Mouse (Mus musculus) thymus, adult 2 months (tissue): ENCODE measurements around the gene Cited4. TPM values are rescaled to one million over a fixed set of nuclear protein-coding genes. Genes with fewer than 3 reads are reported as not detected.
A peak's percentile ranks its signal among the peaks of the same experiment; 100 is the strongest.

Experiments used
- DNase-seq: peaks from one replicate; pipeline ENCODE4 v3.0.0; 2021
- H3K27ac ChIP-seq: fragments of 200-500 bp; 2 replicates; pipeline ENCODE4 v1.5.1; 2012; ENCODE audit warnings: low read length, control low read depth; ENCODE audit not compliant: control insufficient read depth, insufficient read depth
- H3K27me3 ChIP-seq: fragments of 200-500 bp; 2 replicates; pipeline ENCODE4 v1.6.1; 2012; ENCODE audit warnings: mild to moderate bottlenecking, low read length, moderate library complexity, mixed read lengths; ENCODE audit not compliant: control insufficient read depth, insufficient read depth
- H3K36me3 ChIP-seq: fragments of 200-500 bp; 2 replicates; pipeline ENCODE4 v1.6.1; 2012; ENCODE audit warnings: mild to moderate bottlenecking, low read length, moderate library complexity; ENCODE audit not compliant: control insufficient read depth, insufficient read depth
- H3K4me1 ChIP-seq: fragments of 200-500 bp; replicated peaks from 2 replicates; pipeline ENCODE4 v1.6.1; 2012; ENCODE audit warnings: low read length; ENCODE audit not compliant: control insufficient read depth, insufficient read depth
- H3K4me3 ChIP-seq: fragments of 200-500 bp; 2 replicates; pipeline ENCODE4 v1.5.1; 2012; ENCODE audit warnings: mild to moderate bottlenecking, low read length, control low read depth, moderate library complexity; ENCODE audit not compliant: control insufficient read depth, insufficient read depth
- CTCF ChIP-seq: fragments of 200-500 bp; IDR thresholded peaks from 2 replicates; pipeline ENCODE4 v1.5.1; 2012; ENCODE audit warnings: mild to moderate bottlenecking, control low read depth, low read length, moderate library complexity, borderline replicate concordance; ENCODE audit not compliant: control insufficient read depth, poor library complexity, insufficient read depth; ENCODE audit errors: extremely low read depth
- POLR2A ChIP-seq: fragments of 200-500 bp; IDR thresholded peaks from 2 replicates; pipeline ENCODE4 v1.6.1; 2012; ENCODE audit warnings: mild to moderate bottlenecking, low read length, control low read depth, moderate library complexity; ENCODE audit not compliant: control insufficient read depth, poor library complexity, insufficient read depth; ENCODE audit errors: extremely low read depth
- WGBS: fragments of 180-500 bp; shearing (Covaris S2); methylation state at CpG from one replicate; pipeline ENCODE4 v1.1.7; 2018; 5-methylcytosine and 5-hydroxymethylcytosine counted together
- polyA plus RNA-seq: library from polyadenylated mRNA; depleted of rRNA; stranded (reverse); fragments of >200 nt; gene quantifications from 2 replicates; pipeline ENCODE4 v1.2.3, GENCODE M21; 2012

The Cited4 gene
- polyA plus RNA-seq, 1 experiment = 9.2 TPM

DNA sequence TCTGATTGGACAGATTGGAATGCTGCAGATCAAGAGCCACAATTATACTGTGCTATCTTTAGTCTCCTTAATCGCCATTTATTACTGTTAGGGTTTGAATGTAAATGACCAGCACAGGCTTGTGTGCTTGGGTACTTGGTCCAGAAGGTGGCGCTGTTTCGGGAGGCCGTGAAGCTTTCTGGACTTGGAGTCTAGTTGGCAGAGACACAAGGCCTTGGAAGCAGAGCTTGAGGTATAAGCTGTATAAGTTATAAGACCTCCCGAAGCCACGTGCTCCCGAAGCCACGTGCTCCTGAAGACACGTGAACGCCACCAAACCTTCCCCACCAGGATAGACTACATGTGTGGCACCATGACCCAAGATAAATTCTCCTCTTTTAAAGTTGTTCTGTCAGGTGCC is 26.3 kb downstream of the Cited4 start:
- H3K27me3 ChIP-seq = no peaks in the 10 kb centered on the region
- H3K4me3 ChIP-seq = no peak overlapping the region
- TF ChIP-seq CTCF (no peak), POLR2A (no peak)
- 45% methylated on average over 10 of the region's 10 CpGs for WGBS
- H3K4me1 ChIP-seq = no peaks in the 10 kb centered on the region
- H3K36me3 ChIP-seq = no peaks in the 10 kb centered on the region
- H3K27ac ChIP-seq = no peak overlapping the region
- DNase-seq = peak; percentile 17

DNA sequence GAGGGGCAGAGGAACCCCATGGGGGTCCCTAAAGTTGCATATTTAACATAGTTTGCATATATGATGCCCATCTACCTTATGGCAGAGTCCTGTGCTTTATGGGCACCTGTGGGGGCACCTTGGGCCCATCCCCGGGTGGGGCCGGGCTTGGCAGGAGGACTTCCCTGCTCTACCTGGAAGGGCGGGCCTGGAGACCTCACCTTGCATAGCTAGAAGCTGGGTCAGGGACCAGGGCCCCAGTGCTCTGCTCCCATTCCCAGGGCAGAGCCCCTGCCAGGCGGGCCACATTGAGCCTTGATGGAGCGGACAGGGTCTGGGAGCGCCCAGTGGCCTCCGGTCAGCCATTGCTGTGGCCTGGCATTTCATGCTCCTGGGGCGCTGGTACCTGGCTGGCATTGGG is 31.0 kb downstream of the Cited4 start:
- H3K4me1 ChIP-seq = no peaks in the 10 kb centered on the region
- 94% methylated on average over 8 of the region's 8 CpGs for WGBS
- no peaks in the 10 kb centered on the region; the same call in 1 of the 2 replicates for H3K27me3 ChIP-seq
- no peak for DNase-seq
- TF ChIP-seq CTCF (no peak), POLR2A (no peak)
- no peak overlapping the region for H3K4me3 ChIP-seq
- H3K27ac ChIP-seq = no peak overlapping the region
- no peaks in the 10 kb centered on the region for H3K36me3 ChIP-seq

DNA sequence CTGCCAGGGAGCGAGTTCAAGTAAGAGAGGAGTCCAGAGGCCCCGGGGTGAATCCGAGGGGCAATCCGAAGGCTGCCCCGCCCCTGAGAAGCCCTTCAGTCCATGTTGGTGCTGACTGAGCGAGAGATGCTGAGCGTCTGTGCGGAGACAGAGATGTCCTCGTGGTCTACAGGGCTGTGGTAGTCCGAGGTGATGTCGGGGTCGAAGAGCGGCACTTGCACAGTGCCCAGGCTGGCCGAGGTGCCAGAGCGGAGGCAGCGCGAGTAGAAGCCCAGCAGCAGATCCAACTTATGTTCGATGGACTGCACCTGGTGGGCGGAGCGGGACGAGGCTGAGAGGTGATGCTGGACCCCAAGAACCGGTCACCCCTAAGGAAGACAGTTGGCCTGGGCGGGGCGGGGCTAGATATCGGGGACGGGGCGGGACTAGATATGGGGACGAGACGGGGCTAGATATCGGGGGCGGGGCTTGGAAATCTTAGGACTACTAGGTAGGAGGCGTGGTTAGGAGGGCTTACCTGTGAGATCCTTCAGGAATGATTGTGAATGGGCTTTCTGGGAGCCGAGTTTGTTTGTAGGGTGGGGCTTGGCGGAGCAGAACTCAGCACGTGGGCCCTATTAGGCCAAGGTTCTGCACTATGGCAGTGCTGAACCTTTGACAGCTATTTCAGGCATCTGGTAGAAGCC is 31.6 kb downstream of the Cited4 start:
- no peak for DNase-seq
- H3K27ac ChIP-seq = no peak overlapping the region
- no peaks in the 10 kb centered on the region for H3K4me1 ChIP-seq
- H3K4me3 ChIP-seq = no peak overlapping the region
- no peaks in the 10 kb centered on the region; the same call in 1 of the 2 replicates for H3K27me3 ChIP-seq
- no peaks in the 10 kb centered on the region for H3K36me3 ChIP-seq
- TF ChIP-seq POLR2A (no peak), CTCF (no peak)
- WGBS = 37% methylated on average over 35 of the region's 35 CpGs

DNA sequence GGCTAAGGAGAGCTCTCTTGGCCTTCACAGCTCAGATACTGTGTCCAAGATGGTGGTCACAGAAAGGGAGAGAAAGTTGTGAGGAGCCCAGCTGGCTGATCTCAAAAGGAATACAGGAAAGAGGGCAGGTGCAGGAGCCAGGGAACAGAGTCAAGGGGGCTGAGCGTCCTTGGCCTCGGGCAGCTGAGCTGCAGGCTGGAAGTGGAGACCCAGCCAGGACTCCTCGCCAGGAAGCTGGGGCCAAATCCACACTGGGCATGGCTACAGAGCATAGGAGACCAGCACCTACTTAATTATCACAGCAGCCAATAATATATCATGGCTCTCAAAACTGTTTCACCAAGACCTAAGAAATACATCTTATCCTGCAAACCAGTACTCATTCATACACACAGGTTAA is 34.8 kb downstream of the Cited4 start:
- H3K27ac ChIP-seq = no peak overlapping the region
- H3K27me3 ChIP-seq = no peaks in the 10 kb centered on the region; the same call in 1 of the 2 replicates
- H3K4me1 ChIP-seq = no peaks in the 10 kb centered on the region
- no peak for TF ChIP-seq CTCF
- no peak for TF ChIP-seq POLR2A
- no peak for DNase-seq
- H3K36me3 ChIP-seq = no peaks in the 10 kb centered on the region
- 89% methylated on average over 3 of the region's 3 CpGs for WGBS
- no peak overlapping the region for H3K4me3 ChIP-seq

DNA sequence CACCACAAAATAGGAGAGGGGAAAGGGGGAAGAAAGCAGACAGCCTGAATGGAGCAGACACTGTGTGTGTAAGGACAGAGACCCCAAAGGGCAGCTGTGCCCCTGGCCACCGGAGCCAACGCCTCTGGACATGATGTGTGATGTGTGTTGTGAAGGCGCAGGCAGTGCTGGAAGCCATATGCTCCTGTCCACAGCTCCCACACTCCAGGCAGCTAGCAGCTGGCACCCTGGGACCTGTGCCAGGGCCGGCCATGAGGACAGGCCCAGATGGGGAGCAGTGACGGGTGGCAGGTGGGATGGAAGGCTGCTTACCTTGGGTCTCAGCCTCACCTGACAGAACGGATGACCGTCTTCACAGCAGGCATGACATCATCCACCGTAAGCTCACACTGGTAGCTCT is 35.7 kb downstream of the Cited4 start:
- no peaks in the 10 kb centered on the region for H3K36me3 ChIP-seq
- TF ChIP-seq CTCF (no peak), POLR2A (no peak)
- 89% methylated on average over 8 of the region's 8 CpGs for WGBS
- no peak overlapping the region for H3K27ac ChIP-seq
- H3K4me3 ChIP-seq = no peak overlapping the region
- no peaks in the 10 kb centered on the region; the same call in 1 of the 2 replicates for H3K27me3 ChIP-seq
- no peaks in the 10 kb centered on the region for H3K4me1 ChIP-seq
- no peak for DNase-seq

DNA sequence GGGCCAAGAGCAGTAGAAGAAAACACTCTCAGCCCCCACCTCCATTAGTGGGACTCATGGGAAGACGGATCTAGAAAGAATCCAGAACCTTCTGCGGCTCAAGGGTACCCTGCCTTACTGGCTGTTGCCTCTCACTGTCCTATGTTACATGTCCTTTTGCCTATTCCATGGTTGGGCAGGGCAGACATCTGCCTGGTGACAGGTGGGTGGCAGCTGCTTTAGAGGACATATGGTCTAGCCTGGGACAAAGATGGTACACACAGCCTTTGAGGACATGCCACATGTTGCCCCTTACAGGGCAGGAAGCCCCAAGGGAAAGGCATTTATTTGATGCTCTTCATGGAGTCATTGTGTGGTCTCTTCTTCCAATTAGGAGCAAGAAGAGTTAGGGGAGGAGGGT is 36.1 kb downstream of the Cited4 start:
- 98% methylated on average over 2 of the region's 2 CpGs for WGBS
- Histone ChIP-seq H3K36me3 (no peaks in the 10 kb centered on the region), H3K27ac (no peak overlapping the region), H3K4me3 (no peak overlapping the region), H3K27me3 (no peaks in the 10 kb centered on the region; the same call in 1 of the 2 replicates), H3K4me1 (no peaks in the 10 kb centered on the region)
- TF ChIP-seq CTCF = no peak
- TF ChIP-seq POLR2A = no peak
- no peak for DNase-seq
